Mouse (Mus musculus) neural tube, embryonic 12.5 days (tissue): Measurements from ENCODE around the gene Xlr3b. TPM values are rescaled to one million over a fixed set of nuclear protein-coding genes. Genes with fewer than 3 reads are reported as not detected.
"Not testable (repeated sequence)": the region's sequence is repeated elsewhere in the genome, so short reads cannot be mapped to it uniquely, and the experiment has no call there.

Experiments
- ATAC-seq: fragments of 200-750 bp; cut with Nextera tagmentation; 2 replicates; pipeline ENCODE4 v1.8.0; 2017; ENCODE audit warnings: low read depth, mild to moderate bottlenecking, moderate TSS enrichment, moderate library complexity; ENCODE audit not compliant: low FRiP score
- H3K27ac ChIP-seq: fragments of 300-500 bp; sonication (generic); 2 replicates; pipeline ENCODE4 v1.5.1; 2016
- H3K27me3 ChIP-seq: fragments of 300-500 bp; sonication (generic); replicated peaks from 2 replicates; pipeline ENCODE4 v1.6.1; 2016; ENCODE audit warnings: mild to moderate bottlenecking
- H3K36me3 ChIP-seq: fragments of 300-500 bp; sonication (generic); 2 replicates; pipeline ENCODE4 v1.6.1; 2016; ENCODE audit warnings: mild to moderate bottlenecking
- H3K4me1 ChIP-seq: fragments of 300-500 bp; sonication (generic); 2 replicates; pipeline ENCODE4 v1.6.1; 2016
- H3K4me2 ChIP-seq: fragments of 300-500 bp; sonication (generic); replicated peaks from 2 replicates; pipeline ENCODE4 v1.6.1; 2016; ENCODE audit warnings: mild to moderate bottlenecking
- H3K4me3 ChIP-seq: fragments of 300-500 bp; sonication (generic); 2 replicates; pipeline ENCODE4 v1.5.1; 2016
- H3K9ac ChIP-seq: fragments of 300-500 bp; sonication (generic); 2 replicates; pipeline ENCODE4 v1.6.1; 2016; ENCODE audit warnings: mild to moderate bottlenecking
- H3K9me3 ChIP-seq: fragments of 300-500 bp; sonication (generic); 2 replicates; pipeline ENCODE4 v1.6.1; 2016; ENCODE audit warnings: mild to moderate bottlenecking
- WGBS: fragments of 180-500 bp; shearing (Covaris S2); methylation state at CpG from one replicate; pipeline ENCODE4 v1.1.7; 2016; 5-methylcytosine and 5-hydroxymethylcytosine counted together
- polyA plus RNA-seq: library from polyadenylated mRNA; unstranded; fragments of >200 nt; fragmentation: Nextera tagmentation; extraction: Ambion mirVana; gene quantifications from 2 replicates; pipeline ENCODE4 v1.2.1, GENCODE M21; 2016

Xlr3b gene
- polyA plus RNA-seq: 18.7 and 21.4 TPM in 2 replicates

- ATAC-seq: 0 out of 2 replicates have a peak, but pooled peaks have one; percentile 33
- 81% methylated on average over 12 of the region's 12 CpGs for WGBS
These were observed at the start of gene Xlr3b for GRCm38 (mm10) chrX:73191934-73192333. Gene Xlr3b (plus strand): TSS chrX:73192207.

GRCm38 (mm10) chrX:73143218-73143618 lies 48.8 kb upstream of the Xlr3b start:
- peak; percentile 29; the same call in 1 of the 2 replicates for ATAC-seq

More at GRCm38 (mm10) chrX:73191934-73192333, at the start of gene Xlr3b:
- not testable (repeated sequence) for H3K9me3 ChIP-seq, H3K36me3 ChIP-seq, H3K27ac ChIP-seq, H3K27me3 ChIP-seq, H3K4me2 ChIP-seq, H3K4me1 ChIP-seq, H3K4me3 ChIP-seq, H3K9ac ChIP-seq

GRCm38 (mm10) chrX:73148496-73148895 lies 43.5 kb upstream of the Xlr3b start, which contains the start of gene Xlr5b:
Gene Xlr5b (plus strand): TSS chrX:73148796.
- not testable (repeated sequence) for H3K27ac ChIP-seq, H3K27me3 ChIP-seq, H3K4me2 ChIP-seq, H3K9me3 ChIP-seq, H3K36me3 ChIP-seq, H3K4me1 ChIP-seq, ATAC-seq, H3K4me3 ChIP-seq, H3K9ac ChIP-seq
- no CpG with 5 or more reads among the region's 20 CpGs for WGBS

More at GRCm38 (mm10) chrX:73143218-73143618, 48.8 kb upstream of the Xlr3b start:
- no CpG with 5 or more reads among the region's 7 CpGs for WGBS
- H3K36me3 ChIP-seq, H3K9ac ChIP-seq, H3K4me3 ChIP-seq, H3K9me3 ChIP-seq, H3K27me3 ChIP-seq, H3K4me2 ChIP-seq, H3K27ac ChIP-seq, H3K4me1 ChIP-seq: not testable (repeated sequence)

- H3K9ac ChIP-seq, H3K4me3 ChIP-seq, H3K27me3 ChIP-seq, ATAC-seq, H3K36me3 ChIP-seq, H3K27ac ChIP-seq, H3K4me1 ChIP-seq, H3K4me2 ChIP-seq, H3K9me3 ChIP-seq: not testable (repeated sequence)
- WGBS: no CpG with 5 or more reads among the region's 7 CpGs
These were observed 42.7 kb upstream of the Xlr3b start, which contains the start of gene DXBay18 for GRCm38 (mm10) chrX:73149350-73149749. Gene DXBay18 (minus strand): TSS chrX:73149450.

- H3K36me3 ChIP-seq, H3K4me2 ChIP-seq, H3K9ac ChIP-seq, ATAC-seq, H3K27ac ChIP-seq, H3K4me1 ChIP-seq, H3K9me3 ChIP-seq, H3K4me3 ChIP-seq, H3K27me3 ChIP-seq: not testable (repeated sequence)
- 87% methylated on average over 8 of the region's 15 CpGs for WGBS
These were observed 15.1 kb upstream of the Xlr3b start, which contains the start of gene Spin2d for GRCm38 (mm10) chrX:73176889-73177288. Gene Spin2d (minus strand): TSS chrX:73176989.

- H3K27ac ChIP-seq, ATAC-seq, H3K9ac ChIP-seq, H3K4me3 ChIP-seq, H3K36me3 ChIP-seq, H3K4me2 ChIP-seq, H3K9me3 ChIP-seq, H3K27me3 ChIP-seq, H3K4me1 ChIP-seq: not testable (repeated sequence)
- 81% methylated on average over 19 of the region's 19 CpGs for WGBS
These were observed 22.0 kb downstream of the Xlr3b start, which contains the start of gene Xlr4b for GRCm38 (mm10) chrX:73213819-73214564. Gene Xlr4b (plus strand): TSS chrX:73214333.

GRCm38 (mm10) chrX:73225365-73225764 lies 33.4 kb downstream of the Xlr3b start:
- no peaks in the 10 kb centered on the region for H3K27me3 ChIP-seq
- 43% methylated on average over 1 of the region's 1 CpGs for WGBS
- no peaks in the 10 kb centered on the region for H3K36me3 ChIP-seq
- no peak overlapping the region for H3K27ac ChIP-seq
- no peak overlapping the region for H3K4me3 ChIP-seq
- no peak overlapping the region for H3K4me2 ChIP-seq
- no peak for ATAC-seq
- no peak overlapping the region for H3K9ac ChIP-seq
- no peaks in the 10 kb centered on the region for H3K9me3 ChIP-seq
- H3K4me1 ChIP-seq: no peaks in the 10 kb centered on the region

- peak; percentile 95 for ATAC-seq
These were observed 36.1 kb downstream of the Xlr3b start, which contains the start of gene F8a for GRCm38 (mm10) chrX:73227914-73228605. Gene F8a (plus strand): TSS chrX:73228291.

GRCm38 (mm10) chrX:73228606-73229214 lies 36.7 kb downstream of the Xlr3b start:
- H3K4me1 ChIP-seq: no peaks in the 10 kb centered on the region
- H3K36me3 ChIP-seq: no peaks in the 10 kb centered on the region
- H3K9me3 ChIP-seq: no peaks in the 10 kb centered on the region
- no peaks in the 10 kb centered on the region for H3K27me3 ChIP-seq
- peak overlapping the region; percentile 82; the same call in 1 of the 2 replicates for H3K27ac ChIP-seq
- H3K4me2 ChIP-seq: peak overlapping the region; percentile 81
- peak overlapping the region; percentile 69 for H3K9ac ChIP-seq
- H3K4me3 ChIP-seq: peak overlapping the region; percentile 59
- peak; percentile 69 for ATAC-seq
- WGBS: 21% methylated on average over 51 of the region's 51 CpGs

More at GRCm38 (mm10) chrX:73227914-73228605, 36.1 kb downstream of the Xlr3b start, which contains the start of gene F8a:
- WGBS: 19% methylated on average over 39 of the region's 39 CpGs
- Histone ChIP-seq H3K4me1 (no peaks in the 10 kb centered on the region), H3K27ac (peak within 1 kb of the TSS; percentile 82; the same call in 1 of the 2 replicates), H3K36me3 (no peaks in the 10 kb centered on the region), H3K27me3 (no peaks in the 10 kb centered on the region), H3K4me2 (peak within 1 kb of the TSS; percentile 81), H3K4me3 (peak within 1 kb of the TSS; percentile 59), H3K9me3 (no peaks in the 10 kb centered on the region), H3K9ac (peak within 1 kb of the TSS; percentile 69)

GRCm38 (mm10) chrX:73229288-73229687 lies 37.3 kb downstream of the Xlr3b start:
- H3K27ac ChIP-seq: no peak overlapping the region
- peak overlapping the region; percentile 59 for H3K4me3 ChIP-seq
- H3K4me1 ChIP-seq: no peaks in the 10 kb centered on the region
- H3K9ac ChIP-seq: peak overlapping the region; percentile 69
- ATAC-seq: no peak
- no peaks in the 10 kb centered on the region for H3K27me3 ChIP-seq
- H3K4me2 ChIP-seq: peak overlapping the region; percentile 81
- H3K9me3 ChIP-seq: no peaks in the 10 kb centered on the region
- no peaks in the 10 kb centered on the region for H3K36me3 ChIP-seq
- WGBS: 38% methylated on average over 3 of the region's 3 CpGs

- not testable (repeated sequence) for H3K36me3 ChIP-seq, H3K27ac ChIP-seq, H3K9me3 ChIP-seq, ATAC-seq, H3K4me2 ChIP-seq, H3K27me3 ChIP-seq, H3K9ac ChIP-seq, H3K4me1 ChIP-seq, H3K4me3 ChIP-seq
- 87% methylated on average over 14 of the region's 14 CpGs for WGBS
These were observed 50.9 kb downstream of the Xlr3b start, which contains the start of gene Xlr4c for GRCm38 (mm10) chrX:73242821-73243325. Gene Xlr4c (minus strand): TSS chrX:73243130.
